Mouse (Mus musculus): ENCODE results near the gene Efna2. TPM values are rescaled to one million over a fixed set of nuclear protein-coding genes. Genes with fewer than 3 reads are reported as not detected.
"Not testable (repeated sequence)": the region's sequence is repeated elsewhere in the genome, so short reads cannot be mapped to it uniquely, and the experiment has no call there.

Gene Efna2
- total RNA-seq, 4 experiments from 2014 or later: 0.19 to 0.48 (median 0.36) TPM

GRCm38 (mm10) chr10:80187739-80188138 is 8.5 kb downstream of the Efna2 start:
- no peak for DNase-seq (ENCODE audit: low spot score in 2 of 2)

DNA sequence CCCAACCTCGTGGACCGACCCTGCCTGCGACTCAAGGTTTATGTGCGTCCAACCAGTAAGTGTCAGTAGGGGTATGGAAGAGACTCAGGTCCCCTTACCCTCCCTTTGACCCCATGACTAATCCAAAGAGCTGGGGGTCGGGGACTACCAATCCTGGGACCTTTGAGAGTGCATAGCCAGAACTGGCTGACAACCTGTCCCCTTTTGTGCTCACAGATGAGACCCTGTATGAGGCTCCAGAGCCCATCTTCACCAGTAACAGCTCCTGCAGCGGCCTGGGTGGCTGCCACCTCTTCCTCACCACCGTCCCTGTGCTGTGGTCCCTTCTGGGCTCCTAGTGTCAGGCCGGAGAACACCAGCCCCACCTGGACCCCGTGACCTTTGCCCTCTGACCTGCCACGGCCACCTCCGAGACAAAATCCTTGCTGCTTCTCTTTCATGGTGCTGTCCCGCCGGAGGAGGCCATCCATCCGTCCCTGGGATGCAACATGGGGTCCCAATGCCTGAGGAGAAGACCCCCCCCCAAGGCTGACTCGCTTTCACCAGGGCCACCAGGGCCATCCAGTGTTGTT is 9.3 kb downstream of the Efna2 start:
- no peak for DNase-seq (ENCODE audit: low spot score in 2 of 2)

GRCm38 (mm10) chr10:80189999-80190398 is 10.7 kb downstream of the Efna2 start:
- no peak for DNase-seq (ENCODE audit: low spot score in 2 of 2)

- no peak for DNase-seq (ENCODE audit: low spot score in 2 of 2)
Measured at GRCm38 (mm10) chr10:80190491-80191051, 11.3 kb downstream of the Efna2 start.

GRCm38 (mm10) chr10:80193976-80194375 is 14.7 kb downstream of the Efna2 start:
- no peak for DNase-seq (ENCODE audit: low spot score in 2 of 2)

- DNase-seq (ENCODE audit: low spot score in 2 of 2): no peak
Measured at GRCm38 (mm10) chr10:80194441-80194840, 15.2 kb downstream of the Efna2 start.

DNA sequence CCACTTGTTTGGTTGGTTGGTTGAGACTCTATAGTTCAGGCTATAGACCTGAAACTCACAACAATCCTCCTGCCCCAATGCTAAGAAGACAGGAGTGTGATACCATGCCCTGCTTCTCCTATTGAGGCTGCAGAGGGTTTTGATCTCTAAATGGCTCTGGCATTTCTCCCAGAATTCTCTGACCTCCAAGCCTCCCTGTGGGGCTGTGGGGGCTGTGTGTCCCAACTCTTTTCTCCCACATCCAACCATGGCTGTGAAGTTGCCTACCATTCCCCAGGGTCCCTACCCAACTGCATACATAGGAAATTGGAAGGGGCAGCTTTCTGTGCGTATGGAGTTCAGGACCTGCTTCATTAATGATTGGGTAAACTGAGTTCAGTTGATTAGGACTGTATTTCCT is 16.9 kb downstream of the Efna2 start:
- no peak for DNase-seq (ENCODE audit: low spot score in 2 of 2)

DNA sequence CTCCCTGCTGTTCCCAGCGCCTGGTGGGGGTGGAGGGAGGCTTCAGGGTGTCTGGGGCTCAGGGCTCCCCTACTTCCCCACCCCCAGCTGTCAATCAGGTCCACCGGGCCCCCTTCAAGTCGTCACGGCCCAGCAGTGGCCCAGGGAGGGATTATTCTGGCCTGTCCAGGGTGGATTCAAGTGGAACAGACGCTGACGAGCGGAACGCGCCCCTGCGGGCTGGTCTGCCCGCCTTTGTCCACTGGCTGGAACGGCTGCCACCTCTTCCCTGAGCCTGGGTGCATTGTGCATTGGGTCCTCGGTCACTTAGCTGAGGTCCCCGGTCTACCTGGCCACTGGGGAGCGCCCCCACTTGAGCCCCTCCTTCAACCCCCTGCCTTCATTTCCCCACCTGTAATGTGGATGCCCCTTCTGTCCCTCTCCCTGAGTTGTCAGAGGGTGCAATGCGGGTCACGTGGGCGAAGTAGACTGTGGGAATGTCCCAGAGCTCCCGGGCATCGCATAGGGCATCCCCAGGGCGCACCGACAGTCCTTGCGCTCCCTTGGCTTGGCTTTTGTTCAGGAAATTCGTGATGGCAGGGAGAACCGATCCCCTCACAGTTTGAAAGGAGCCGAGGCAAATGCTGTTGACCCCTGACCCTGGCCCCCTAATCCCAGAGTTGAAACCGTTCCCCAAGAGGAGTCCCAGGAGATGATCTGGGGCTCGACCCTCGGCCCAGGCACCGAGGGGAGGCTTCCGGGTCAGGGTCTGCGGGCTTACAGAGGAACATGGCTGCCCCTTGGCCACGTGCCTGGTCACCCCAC is 17.7 kb downstream of the Efna2 start:
- DNase-seq (ENCODE audit: low spot score in 2 of 2): no peak

DNA sequence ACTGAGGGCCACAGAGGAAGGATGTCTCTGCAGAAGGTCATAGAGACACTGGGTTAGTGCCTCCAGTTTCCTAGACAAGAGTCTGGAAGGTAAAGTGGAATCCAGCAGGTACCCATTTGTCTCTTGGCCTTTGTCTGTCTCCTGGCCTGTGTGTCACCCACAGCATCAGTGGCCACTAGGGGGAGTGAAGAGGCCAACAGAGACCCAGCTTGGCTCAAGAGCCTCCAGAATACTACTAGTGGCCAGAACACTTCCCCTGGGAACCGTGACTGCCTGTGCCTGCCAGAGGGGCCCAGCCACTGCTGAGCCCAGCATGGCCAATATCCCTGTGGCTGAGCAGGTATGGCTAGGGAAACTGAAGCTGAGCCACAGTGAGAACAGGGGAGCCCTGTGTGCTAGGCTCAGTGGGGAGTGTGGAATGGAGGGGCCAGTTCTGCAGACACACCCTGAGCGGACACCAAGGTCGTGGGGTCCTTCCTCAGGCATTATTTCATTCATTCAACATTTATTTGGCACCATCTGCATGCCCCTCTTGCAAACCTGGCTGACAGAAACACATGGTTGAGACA is 20.2 kb downstream of the Efna2 start:
- peak; percentile 72 to 79 for DNase-seq (ENCODE audit: low spot score in 2 of 2)

- DNase-seq (ENCODE audit: low spot score in 2 of 2): no peak
Measured at GRCm38 (mm10) chr10:80200485-80200884, 21.2 kb downstream of the Efna2 start.

GRCm38 (mm10) chr10:80204055-80204454 is 24.8 kb downstream of the Efna2 start:
- DNase-seq (ENCODE audit: low spot score in 2 of 2): no peak

GRCm38 (mm10) chr10:80207201-80207600 is 27.9 kb downstream of the Efna2 start:
- DNase-seq (ENCODE audit: low spot score in 2 of 2): no peak

GRCm38 (mm10) chr10:80207676-80208075 is 28.4 kb downstream of the Efna2 start:
- DNase-seq (ENCODE audit: low spot score in 2 of 2): no peak

GRCm38 (mm10) chr10:80208248-80208647 is 29.0 kb downstream of the Efna2 start:
- no peak for DNase-seq (ENCODE audit: low spot score in 2 of 2)

DNA sequence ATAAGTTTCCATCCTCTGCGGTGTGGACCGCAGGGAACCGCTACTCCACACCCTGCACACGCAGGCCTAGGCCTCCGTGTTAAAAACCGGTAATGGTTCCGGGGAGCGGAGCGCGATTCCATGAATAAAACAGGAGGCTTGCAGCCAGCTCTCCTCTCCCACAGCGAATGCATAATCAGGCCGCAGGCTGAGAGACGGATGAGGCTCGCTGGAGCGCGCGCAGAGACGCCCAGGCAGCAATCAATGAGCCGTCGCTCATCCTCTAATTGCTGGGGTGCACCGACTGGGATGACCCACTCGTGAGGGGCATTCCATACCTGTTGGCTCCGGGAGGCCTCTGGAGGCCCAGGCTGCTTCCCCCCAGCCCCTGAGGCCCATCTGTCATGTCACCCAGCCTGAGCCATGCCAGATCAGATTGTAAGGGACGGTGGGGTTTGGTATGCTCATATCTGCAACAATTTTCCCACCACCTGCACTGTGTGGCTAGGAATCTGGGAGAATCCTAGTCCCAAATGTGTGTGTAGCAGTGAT is 29.6 kb downstream of the Efna2 start:
- no peak for DNase-seq (ENCODE audit: low spot score in 2 of 2)

GRCm38 (mm10) chr10:80211547-80212103 is 32.3 kb downstream of the Efna2 start:
- DNase-seq (ENCODE audit: low spot score in 2 of 2): not testable (repeated sequence)

GRCm38 (mm10) chr10:80215048-80215772 is 35.9 kb downstream of the Efna2 start:
- DNase-seq (ENCODE audit: low spot score in 2 of 2): no peak

GRCm38 (mm10) chr10:80220676-80221075 is 41.4 kb downstream of the Efna2 start:
- DNase-seq (ENCODE audit: low spot score in 2 of 2): no peak

DNA sequence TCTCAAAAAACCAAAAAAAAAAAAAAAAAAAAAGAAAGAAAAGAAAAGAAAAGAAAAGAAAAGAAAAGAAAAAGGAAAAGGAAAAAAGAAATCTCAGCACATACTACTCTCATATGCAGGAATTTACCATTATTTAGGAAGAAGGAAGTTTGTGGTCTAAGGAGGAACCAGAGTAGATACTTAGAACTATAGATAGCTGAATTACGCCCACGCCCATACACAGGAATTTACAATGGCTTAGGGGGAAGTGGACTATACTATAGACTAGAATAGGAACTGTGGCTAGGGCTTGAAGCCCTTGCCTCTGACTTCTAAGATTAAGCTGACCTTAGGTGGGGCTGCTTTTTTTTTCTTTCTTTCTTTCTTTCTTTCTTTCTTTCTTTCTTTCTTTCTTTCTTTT is 43.9 kb downstream of the Efna2 start:
- not testable (repeated sequence) for DNase-seq (ENCODE audit: low spot score in 2 of 2)

- no peak for DNase-seq (ENCODE audit: low spot score in 2 of 2)
Measured at GRCm38 (mm10) chr10:80226071-80226415, 46.8 kb downstream of the Efna2 start.
